Mouse (Mus musculus): ENCODE data around the gene Stxbp5. TPM values are rescaled to one million over a fixed set of nuclear protein-coding genes. Genes with fewer than 3 reads are reported as not detected.

The Stxbp5 gene
- 13.4 TPM for polyA plus RNA-seq (2021)

DNA sequence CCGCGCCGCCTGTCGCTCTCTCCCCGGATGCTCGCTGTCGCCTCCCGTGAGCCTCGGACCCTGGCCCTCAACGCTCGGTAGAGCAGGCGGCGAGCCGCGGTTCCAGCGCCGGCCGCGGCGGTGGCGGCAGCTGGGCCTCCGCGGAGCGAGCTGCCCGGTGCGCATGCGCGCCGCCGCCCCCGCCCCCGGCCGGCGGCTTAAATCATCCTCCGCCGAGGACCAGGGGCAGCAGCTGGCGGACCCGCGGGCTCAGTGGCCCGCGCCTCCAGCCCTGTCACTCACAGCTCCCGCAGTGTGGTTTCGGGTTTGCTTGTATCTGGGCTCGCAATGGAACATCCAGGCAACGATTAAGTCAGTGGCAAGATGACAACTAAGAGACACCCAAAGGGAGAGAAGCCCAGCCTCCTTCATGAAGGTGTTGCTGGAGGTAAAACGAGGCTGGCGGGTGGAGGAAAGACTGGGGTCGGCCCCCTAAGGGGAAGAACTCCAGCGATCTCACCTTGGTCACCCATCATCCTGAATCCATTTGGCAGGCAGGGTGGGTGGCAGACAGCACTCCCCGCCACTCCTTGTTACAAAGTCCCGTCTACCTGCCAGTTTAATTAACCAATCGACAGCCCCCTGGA is at the start of gene Stxbp5:
Gene Stxbp5 (minus strand): TSS at position 9 of the 626 bp plus-strand sequence.
- TF ChIP-seq CTCF (IDR thresholded peaks at IDR 0.05): no peak
- DNase-seq (ENCODE audit: low read depth, low spot score) (peak; percentile 19), ATAC-seq (peak; percentile 65)
- ChIA-PET POLR2A (interaction anchor here (0.6 kb wide), 1 partner anchor 98 kb away, joined by 3 read pairs; no protein-coding TSS in a partner anchor), CTCF (no interaction called here)
- H3K27me3 ChIP-seq: no peaks in the 10 kb centered on the region
- in situ Hi-C loops (cut with MboI; ENCODE audit: low pct_unique_long_range_greater_than_20kb): no loop called here

DNA sequence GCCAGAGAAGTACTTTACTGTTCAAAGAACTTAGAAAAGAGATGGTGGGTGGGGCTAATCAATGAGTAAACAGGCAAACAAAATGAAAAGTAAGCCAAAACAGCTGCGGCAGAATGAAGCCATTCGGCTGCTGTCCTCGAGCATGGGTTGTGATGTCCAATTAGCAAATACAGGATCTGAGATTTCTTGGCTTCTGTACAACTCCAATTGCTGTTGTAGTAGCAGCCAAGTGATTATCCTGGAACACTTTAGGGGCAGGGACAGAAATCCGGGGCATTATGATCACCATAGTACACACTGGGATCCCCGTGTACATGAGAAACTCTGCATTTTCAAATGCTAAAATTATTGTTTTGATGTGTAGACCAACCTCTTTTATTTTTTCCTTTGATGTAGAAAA is 11.5 kb upstream of the Stxbp5 start:
- DNase-seq (ENCODE audit: low read depth, low spot score) (no peak), ATAC-seq (no peak)
- in situ Hi-C loops (cut with MboI; ENCODE audit: low pct_unique_long_range_greater_than_20kb): no loop called here
- ChIA-PET CTCF (no interaction called here), POLR2A (no interaction called here)
- H3K27me3 ChIP-seq: peaks cover 10% of the 10 kb centered on the region
- no peak for TF ChIP-seq CTCF (IDR thresholded peaks at IDR 0.05)

DNA sequence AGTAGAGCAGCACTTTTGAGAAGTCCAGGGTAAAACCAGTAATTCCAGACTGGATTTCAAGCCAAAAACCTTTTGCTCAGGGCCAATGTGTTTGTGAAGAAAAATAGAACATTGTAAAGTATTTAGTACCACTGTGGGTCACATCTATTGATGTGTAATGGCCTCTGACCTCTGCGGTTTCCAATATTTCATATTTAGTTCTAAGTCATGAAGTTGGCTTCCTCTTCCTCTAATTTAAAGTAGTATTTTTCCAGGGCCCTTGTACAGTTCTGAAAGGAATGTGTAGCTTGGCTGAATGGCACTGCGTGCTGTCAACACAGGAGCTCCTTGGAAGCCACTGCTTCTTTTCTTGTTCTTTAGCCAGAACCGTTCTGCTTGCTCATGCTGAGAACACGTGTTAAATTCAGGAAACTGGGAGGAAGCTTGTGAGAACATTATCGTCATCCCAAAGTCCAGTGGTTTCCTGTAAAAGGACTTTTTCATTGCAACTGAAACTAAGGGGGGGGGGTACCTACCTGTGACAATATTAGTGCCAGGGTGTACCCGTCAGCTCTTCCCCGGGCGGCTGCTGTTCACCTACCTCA is 7.1 kb upstream of the Stxbp5 start:
- no peak for TF ChIP-seq CTCF (IDR thresholded peaks at IDR 0.05)
- in situ Hi-C loops (cut with MboI; ENCODE audit: low pct_unique_long_range_greater_than_20kb): no loop called here
- ChIA-PET CTCF (interaction anchor here (1.2 kb wide), 1 partner anchor 34 kb away, joined by 3 read pairs; no protein-coding TSS in a partner anchor), POLR2A (interaction anchor here (0.5 kb wide), 1 partner anchor 748 kb away, joined by 3 read pairs; no protein-coding TSS in a partner anchor)
- ATAC-seq (no peak), DNase-seq (ENCODE audit: low read depth, low spot score) (no peak)
- peaks cover 10% of the 10 kb centered on the region for H3K27me3 ChIP-seq

DNA sequence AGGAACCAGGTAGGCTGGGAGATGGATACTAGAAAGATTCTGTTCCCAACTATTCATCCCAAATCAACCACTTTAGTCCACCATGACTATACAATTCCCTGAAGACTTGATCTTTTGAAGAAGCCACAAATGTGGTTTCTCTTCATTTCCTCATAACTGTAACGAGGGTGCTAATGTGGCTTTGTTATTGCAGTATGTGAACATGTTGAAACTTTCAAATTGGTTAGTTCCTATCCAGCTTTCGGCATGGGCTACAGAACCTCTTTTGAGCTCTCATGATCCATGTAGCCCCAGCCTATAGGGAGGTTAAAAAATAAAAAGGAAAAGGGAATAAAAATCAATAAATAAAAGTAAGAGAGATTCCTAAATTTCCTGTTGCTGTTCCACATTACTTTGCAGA is 6.6 kb upstream of the Stxbp5 start:
- in situ Hi-C loops (cut with MboI; ENCODE audit: low pct_unique_long_range_greater_than_20kb): no loop called here
- no peak for ATAC-seq
- TF ChIP-seq CTCF (IDR thresholded peaks at IDR 0.05): no peak
- ChIA-PET POLR2A (interaction anchor here (0.5 kb wide), 1 partner anchor 748 kb away, joined by 3 read pairs; no protein-coding TSS in a partner anchor), CTCF (interaction anchor here (1.2 kb wide), 1 partner anchor 35 kb away, joined by 3 read pairs; no protein-coding TSS in a partner anchor)
- DNase-seq (ENCODE audit: low read depth, low spot score): no peak
- peaks cover 10% of the 10 kb centered on the region for H3K27me3 ChIP-seq

DNA sequence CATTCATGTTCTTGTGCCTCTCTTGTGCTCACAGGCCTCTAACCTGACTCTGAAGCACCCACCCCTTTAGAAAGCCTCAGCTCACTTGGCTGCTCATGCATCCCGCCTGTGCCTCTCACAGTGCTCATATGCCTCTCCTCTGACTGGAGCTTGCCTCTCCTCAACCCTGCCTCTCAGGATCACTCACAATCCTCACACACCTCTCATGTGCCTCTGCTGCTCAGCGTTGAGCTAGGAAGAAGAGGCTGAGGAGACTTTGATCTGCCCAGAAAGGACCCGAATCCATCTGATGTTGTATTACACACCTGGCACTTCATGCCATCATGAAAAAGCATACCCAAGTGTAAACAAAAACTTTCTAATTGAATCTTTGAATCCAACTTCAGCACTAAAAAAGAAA is 5.3 kb upstream of the Stxbp5 start:
- peaks cover 10% of the 10 kb centered on the region for H3K27me3 ChIP-seq
- ATAC-seq (no peak), DNase-seq (ENCODE audit: low read depth, low spot score) (no peak)
- ChIA-PET POLR2A (no interaction called here), CTCF (no interaction called here)
- TF ChIP-seq CTCF (IDR thresholded peaks at IDR 0.05): no peak
- in situ Hi-C loops (cut with MboI; ENCODE audit: low pct_unique_long_range_greater_than_20kb): no loop called here

DNA sequence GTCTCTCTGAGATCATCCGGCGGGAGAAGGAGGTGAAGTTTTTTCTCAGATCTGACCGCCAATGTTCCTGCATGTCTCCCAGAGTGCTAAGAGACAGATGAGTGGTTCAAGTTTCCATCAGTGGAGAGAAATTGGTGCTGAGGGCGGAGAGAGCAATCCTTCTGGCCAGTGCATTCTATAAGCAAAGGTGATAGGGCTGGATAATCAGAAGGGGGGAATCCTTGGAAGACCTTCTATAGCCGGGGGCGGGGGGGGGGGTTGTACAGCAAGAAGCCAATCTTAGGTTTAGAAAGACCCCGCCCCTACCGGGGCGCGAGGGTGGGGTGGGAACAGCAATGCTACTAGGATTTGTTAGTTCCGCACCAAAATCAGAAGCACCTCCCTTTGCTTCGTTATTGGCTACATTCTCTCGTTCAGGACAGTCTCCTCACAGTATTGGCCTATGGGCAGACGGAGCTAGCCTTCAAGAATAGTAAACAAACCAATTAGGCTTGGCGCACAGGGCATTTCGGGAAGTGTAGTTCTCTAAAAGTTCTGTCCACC is 889 bp upstream of the Stxbp5 start:
- ChIA-PET POLR2A (interaction anchor here (0.6 to 0.9 kb wide), 2 partner anchors 94 to 97 kb away, joined by 3 read pairs; no protein-coding TSS in a partner anchor), CTCF (no interaction called here)
- no peaks in the 10 kb centered on the region for H3K27me3 ChIP-seq
- no peak for TF ChIP-seq CTCF (IDR thresholded peaks at IDR 0.05)
- ATAC-seq: peak; percentile 89
- peak; percentile 59 for DNase-seq (ENCODE audit: low read depth, low spot score)
- in situ Hi-C loops (cut with MboI; ENCODE audit: low pct_unique_long_range_greater_than_20kb): no loop called here

DNA sequence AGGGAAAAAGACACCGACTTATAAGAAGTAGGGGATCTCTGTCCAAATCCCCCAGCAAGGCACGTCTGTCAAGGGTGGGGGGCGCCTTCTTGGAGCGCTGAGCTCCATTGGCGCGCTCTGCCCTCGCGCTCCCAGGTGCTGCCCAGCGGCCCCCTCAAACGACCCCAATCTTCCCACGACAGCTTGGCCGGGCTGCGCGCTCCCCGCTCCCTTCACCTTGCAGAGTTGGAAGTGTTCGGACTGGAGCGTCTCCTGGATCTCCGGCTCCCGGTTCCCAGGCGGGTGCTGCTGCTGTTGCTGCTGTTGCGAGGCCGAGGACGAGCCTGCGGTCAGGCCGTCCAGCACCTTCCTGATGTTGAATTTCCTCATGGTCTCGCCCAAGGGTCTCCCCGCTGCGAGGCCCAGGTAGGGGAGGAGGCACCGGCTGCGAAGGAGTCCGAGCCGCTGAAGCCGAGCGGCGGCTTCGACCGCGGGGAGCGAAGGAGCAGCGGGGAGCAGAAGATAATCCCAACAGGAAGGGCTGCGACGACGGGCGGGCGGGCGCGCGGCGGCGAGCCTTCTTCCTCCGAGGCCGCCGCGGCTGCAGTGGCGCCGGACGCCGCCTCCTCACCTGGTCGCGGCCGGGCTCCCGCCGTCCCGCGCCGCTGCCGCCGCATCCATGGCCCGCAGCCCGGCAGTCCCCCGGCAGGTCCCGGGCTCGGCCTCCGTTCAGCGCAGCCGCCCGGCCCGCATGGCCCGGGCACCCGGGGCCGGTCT is 386 bp downstream of the Stxbp5 start:
- DNase-seq (ENCODE audit: low read depth, low spot score): no peak
- H3K27me3 ChIP-seq: no peaks in the 10 kb centered on the region
- ATAC-seq: peak; percentile 41
- no peak for TF ChIP-seq CTCF (IDR thresholded peaks at IDR 0.05)
- ChIA-PET POLR2A (interaction anchor here (0.6 to 0.7 kb wide), 2 partner anchors 80 to 1373 kb away, joined by 3 to 4 read pairs; no protein-coding TSS in a partner anchor), CTCF (no interaction called here)
- in situ Hi-C loops (cut with MboI; ENCODE audit: low pct_unique_long_range_greater_than_20kb): no loop called here

DNA sequence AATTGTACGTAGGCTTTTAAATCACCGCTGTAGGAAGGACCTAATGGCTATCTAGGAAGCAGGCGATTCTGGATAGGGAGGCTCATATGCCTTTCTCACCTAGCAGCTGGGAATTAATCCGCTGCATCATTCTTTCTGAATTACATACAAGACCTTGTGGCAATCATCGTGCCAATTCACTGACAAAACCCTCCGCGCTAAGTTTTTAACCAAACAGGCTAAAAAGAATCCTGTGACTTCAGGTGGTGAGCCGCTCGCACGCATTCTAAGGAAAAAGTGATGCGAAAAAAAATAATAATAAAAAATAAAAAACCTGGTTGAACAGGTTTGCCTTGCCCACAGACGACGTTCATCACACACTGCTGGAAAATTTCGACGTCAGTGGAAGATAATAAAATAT is 1.1 kb downstream of the Stxbp5 start:
- ChIA-PET CTCF (no interaction called here), POLR2A (no interaction called here)
- ATAC-seq: no peak
- in situ Hi-C loops (cut with MboI; ENCODE audit: low pct_unique_long_range_greater_than_20kb): no loop called here
- no peaks in the 10 kb centered on the region for H3K27me3 ChIP-seq
- no peak for TF ChIP-seq CTCF (IDR thresholded peaks at IDR 0.05)
- no peak for DNase-seq (ENCODE audit: low read depth, low spot score)

DNA sequence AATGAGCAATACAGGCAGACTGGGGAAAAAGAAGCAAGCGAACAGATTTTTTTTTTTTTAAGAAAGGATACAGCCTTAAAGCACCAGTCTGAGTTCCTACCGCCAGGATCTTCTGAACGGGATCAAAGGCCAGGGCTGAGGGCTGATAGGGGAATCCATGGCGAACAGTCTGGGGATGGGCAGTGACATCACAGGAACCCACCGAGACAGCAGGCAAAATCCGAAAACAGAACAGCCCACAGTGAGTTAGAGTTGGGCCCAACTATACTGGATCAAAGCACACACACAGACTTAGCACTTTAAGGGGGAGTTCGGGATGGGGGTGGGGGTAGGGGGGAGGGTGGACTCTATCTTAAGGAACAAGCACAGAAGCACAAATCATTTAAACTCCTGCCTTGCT is 1.8 kb downstream of the Stxbp5 start:
- in situ Hi-C loops (cut with MboI; ENCODE audit: low pct_unique_long_range_greater_than_20kb): no loop called here
- DNase-seq (ENCODE audit: low read depth, low spot score): no peak
- no peak for TF ChIP-seq CTCF (IDR thresholded peaks at IDR 0.05)
- ChIA-PET POLR2A (no interaction called here), CTCF (interaction anchor here (1.0 kb wide), 1 partner anchor 16 kb away, joined by 3 read pairs; no protein-coding TSS in a partner anchor)
- ATAC-seq: no peak
- H3K27me3 ChIP-seq: no peaks in the 10 kb centered on the region

DNA sequence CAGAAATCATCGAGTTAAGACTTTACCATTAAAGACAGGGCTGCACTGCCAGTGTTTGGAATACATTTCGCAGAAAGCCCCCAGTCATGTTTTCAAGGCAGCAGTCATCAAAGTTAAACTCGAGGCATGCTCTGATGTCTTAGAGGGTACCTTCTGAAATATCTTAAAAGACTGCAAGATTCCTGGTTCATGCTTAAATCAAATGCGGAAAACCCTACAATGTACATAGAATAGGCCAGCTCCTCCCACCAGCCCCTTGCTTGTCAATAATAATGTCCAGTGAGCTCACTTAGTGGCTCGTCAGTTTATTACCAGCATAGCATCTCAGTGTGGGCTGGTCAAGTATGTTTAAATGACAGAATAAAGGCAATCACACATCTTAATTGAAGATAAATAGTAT is 3.0 kb downstream of the Stxbp5 start:
- ChIA-PET CTCF (interaction anchor here (0.8 to 1.0 kb wide), 2 partner anchors 14 to 359 kb away, joined by 3 read pairs; no protein-coding TSS in a partner anchor), POLR2A (interaction anchor here (1.0 to 1.1 kb wide), 2 partner anchors 20 to 438 kb away, joined by 3 to 4 read pairs; no protein-coding TSS in a partner anchor)
- ATAC-seq (no peak), DNase-seq (ENCODE audit: low read depth, low spot score) (no peak)
- no peak for TF ChIP-seq CTCF (IDR thresholded peaks at IDR 0.05)
- H3K27me3 ChIP-seq: no peaks in the 10 kb centered on the region
- in situ Hi-C loops (cut with MboI; ENCODE audit: low pct_unique_long_range_greater_than_20kb): no loop called here
